16 mouse cellular contexts compared by ENCODE assay signal in the genomic region with DNA sequence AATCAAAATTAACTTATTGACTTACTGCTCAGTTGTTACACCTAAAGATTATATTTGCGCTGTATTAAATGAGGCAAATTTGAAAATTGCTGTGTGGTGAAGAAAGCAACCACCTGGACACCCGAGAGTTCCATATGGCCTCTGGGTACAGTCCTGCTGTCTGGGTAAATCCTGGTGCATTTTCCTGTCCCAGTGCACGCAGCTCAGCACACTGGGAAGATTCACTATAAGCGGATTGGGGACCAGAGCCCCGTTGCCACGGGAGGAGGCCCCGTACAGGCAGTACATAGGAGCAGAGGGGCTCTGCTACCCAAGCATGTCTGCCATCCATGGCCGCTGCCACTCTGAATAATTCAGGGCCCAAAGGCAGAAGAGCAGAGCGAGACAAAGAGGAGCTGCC. TPM values are rescaled to one million over a fixed set of nuclear protein-coding genes. Genes with fewer than 3 reads are reported as not detected.
DNase-seq lines count a peak whose midpoint lies in the region; ATAC-seq and TF ChIP-seq lines count a peak whose summit lies in the region.
"Had no signal": no experiment of that assay in that cellular context is flagged by ENCODE, and none has a peak within 500 bp of the region (broad histone marks: within the 10 kb centered on the region; RNA-seq: fewer than 3 reads in every experiment).

No protein-coding gene starts in this region.

- H3K27me3 ChIP-seq in hindbrain, embryonic 13.5 days, result no peaks in the 10 kb centered on the region
- H3K27me3 ChIP-seq in hindbrain, embryonic 16.5 days (replicated peaks; ENCODE audit: control insufficient read depth, insufficient read depth, low read length), result no peaks in the 10 kb centered on the region
- H3K27me3 ChIP-seq: limb, embryonic 13.5 days; lung, embryonic 15.5 days had no signal

- no peak for ATAC-seq in hindbrain, embryonic 13.5 days (ENCODE audit: low FRiP score)
- no peak for ATAC-seq in hindbrain, embryonic 16.5 days
- ATAC-seq: inflammation-experienced regulatory T-cells, adult 6 months had no signal

- DNase-seq in brain, embryonic 14.5 days (ENCODE audit: low read depth), result peak; percentile 42
- DNase-seq in cerebellum, adult 18-20 months, result peak; percentile 68 to 71
- peak; percentile 68 to 74 for DNase-seq in cerebellum, postnatal 25 days
- no peak for DNase-seq in urinary bladder, postnatal 4 days (ENCODE audit: low spot score in 2 of 2)
- DNase-seq in testis, postnatal 14 days (ENCODE audit: low spot score), result no peak
- DNase-seq: heart, adult 2 months; kidney, adult 8-10 months; kidney, postnatal 14 days; lung, postnatal 4 days; thymus, postnatal 25 days had no signal

- TF ChIP-seq CTCF in brain, embryonic 14.5 days (IDR thresholded peaks at IDR 0.05; ENCODE audit: borderline replicate concordance, extremely low read depth, insufficient read depth, insufficient read length), result no peak

- no peaks in the 10 kb centered on the region for H3K9me3 ChIP-seq in hindbrain, embryonic 13.5 days
- H3K9me3 ChIP-seq in hindbrain, embryonic 16.5 days (ENCODE audit: control insufficient read depth, low read length), result no peaks in the 10 kb centered on the region
- H3K9me3 ChIP-seq: limb, embryonic 13.5 days; lung, embryonic 15.5 days had no signal

- H3K9ac ChIP-seq in hindbrain, embryonic 13.5 days, result no peak overlapping the region
- no peak overlapping the region for H3K9ac ChIP-seq in hindbrain, embryonic 16.5 days (ENCODE audit: low read depth, low read length)
- H3K9ac ChIP-seq: limb, embryonic 13.5 days; liver, embryonic 14.5 days; lung, embryonic 15.5 days had no signal

- no peaks in the 10 kb centered on the region for H3K4me1 ChIP-seq in hindbrain, embryonic 13.5 days (replicated peaks)
- no peaks in the 10 kb centered on the region for H3K4me1 ChIP-seq in hindbrain, embryonic 16.5 days (ENCODE audit: control insufficient read depth, insufficient read depth, low read depth, low read length)
- H3K4me1 ChIP-seq: limb, embryonic 13.5 days; lung, embryonic 15.5 days had no signal

- 73% methylated on average over 9 of the region's 9 CpGs for WGBS in hindbrain, embryonic 13.5 days
- 69% methylated on average over 9 of the region's 9 CpGs for WGBS in hindbrain, embryonic 16.5 days

- peak overlapping the region; percentile 49; the same call in 1 of the 2 replicates for H3K27ac ChIP-seq in hindbrain, embryonic 13.5 days
- H3K27ac ChIP-seq in hindbrain, embryonic 16.5 days (ENCODE audit: low read depth, low read length), result no peak overlapping the region
- H3K27ac ChIP-seq: heart, adult 2 months; limb, embryonic 13.5 days; liver, embryonic 14.5 days; lung, embryonic 15.5 days had no signal

- H3K4me3 ChIP-seq in hindbrain, embryonic 13.5 days, result no peak overlapping the region
- H3K4me3 ChIP-seq in hindbrain, embryonic 16.5 days (ENCODE audit: low read length), result no peak overlapping the region
- H3K4me3 ChIP-seq: heart, adult 2 months; limb, embryonic 13.5 days; lung, embryonic 15.5 days had no signal

- H3K36me3 ChIP-seq in hindbrain, embryonic 13.5 days, result peaks cover 28% of the 10 kb centered on the region
- 0 out of 2 replicates have a peak, but pooled peaks cover 6% of the 10 kb centered on the region for H3K36me3 ChIP-seq in hindbrain, embryonic 16.5 days (ENCODE audit: control insufficient read depth, insufficient read depth, low read length)

- no peak overlapping the region for H3K4me2 ChIP-seq in hindbrain, embryonic 13.5 days
- H3K4me2 ChIP-seq in hindbrain, embryonic 16.5 days (ENCODE audit: low read length), result no peak overlapping the region
- H3K4me2 ChIP-seq: limb, embryonic 13.5 days; lung, embryonic 15.5 days had no signal

- TF ChIP-seq POLR2A in brain, embryonic 14.5 days (IDR thresholded peaks at IDR 0.05; ENCODE audit: borderline replicate concordance, extremely low read depth, insufficient read depth, insufficient read length, poor library complexity, severe bottlenecking), result no peak

RNA-seq across cellular contexts. Expression of a gene that starts 35.6 kb away (rescaled TPM):
- 4.3 and 4.7 TPM in 2 replicates for polyA plus RNA-seq in hindbrain, embryonic 13.5 days (2015; fragmentation: Nextera tagmentation; extraction: Ambion mirVana)
- polyA plus RNA-seq in hindbrain, embryonic 16.5 days (2015; fragmentation: Nextera tagmentation; extraction: Ambion mirVana), result 3.4 and 3.7 TPM in 2 replicates
- polyA plus RNA-seq in brain, embryonic 14.5 days (2012; rRNA removed), result 7.1 and 7.9 TPM in 2 replicates

RNA-seq across cellular contexts. Expression of a gene that starts 45.2 kb away (rescaled TPM):
- 112 and 118 TPM in 2 replicates for polyA plus RNA-seq in hindbrain, embryonic 13.5 days (2015; fragmentation: Nextera tagmentation; extraction: Ambion mirVana)
- 95.0 and 95.8 TPM in 2 replicates for polyA plus RNA-seq in hindbrain, embryonic 16.5 days (2015; fragmentation: Nextera tagmentation; extraction: Ambion mirVana)
- polyA plus RNA-seq in brain, embryonic 14.5 days (2012; rRNA removed), result 135 and 138 TPM in 2 replicates

Comparison
In these comparisons a context has a peak if more than half of its experiments do, and no peak if none do; other contexts are left out.
1. DNase-seq: peak in brain, embryonic 14.5 days (single experiment), cerebellum, adult 18-20 months (2 of 2) and cerebellum, postnatal 25 days (2 of 2); none in urinary bladder, postnatal 4 days (0 of 2) and testis, postnatal 14 days (single experiment).